Mouse (Mus musculus): ENCODE results near the gene Serpinb2.

DNA sequence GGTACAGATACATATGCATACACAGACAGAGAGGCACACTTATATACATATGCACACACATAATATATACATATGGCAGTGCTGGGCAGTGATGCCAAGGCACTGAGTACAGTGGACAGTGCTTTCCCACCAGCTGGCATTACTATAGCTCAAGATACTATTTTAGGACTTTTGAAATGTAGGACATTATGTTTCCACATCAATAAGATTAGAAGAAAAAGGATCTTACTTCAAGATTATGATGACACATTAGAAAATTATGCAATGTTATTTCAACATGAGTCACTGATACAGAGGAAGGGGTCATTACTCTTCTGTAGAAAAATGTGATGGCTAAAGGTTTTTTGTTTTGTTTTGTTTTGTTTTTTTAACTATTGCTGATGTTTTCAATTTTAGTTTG, 9.2 kb upstream of the Serpinb2 start:
- TF ChIP-seq GATA1 (IDR thresholded peaks at IDR 0.05; ENCODE audit: low read length) (no peak), TAL1 (IDR thresholded peaks at IDR 0.05; ENCODE audit: low read length) (no peak)

Measured in erythroblast, embryonic 14.5 days (primary cell).